Mouse (Mus musculus): ENCODE results near the gene Nek6. TPM values are rescaled to one million over a fixed set of nuclear protein-coding genes. Genes with fewer than 3 reads are reported as not detected.

The Nek6 gene
- total and polyA plus RNA-seq, 3 experiments: 3.7 to 5.4 TPM; not detected in 1

DNA sequence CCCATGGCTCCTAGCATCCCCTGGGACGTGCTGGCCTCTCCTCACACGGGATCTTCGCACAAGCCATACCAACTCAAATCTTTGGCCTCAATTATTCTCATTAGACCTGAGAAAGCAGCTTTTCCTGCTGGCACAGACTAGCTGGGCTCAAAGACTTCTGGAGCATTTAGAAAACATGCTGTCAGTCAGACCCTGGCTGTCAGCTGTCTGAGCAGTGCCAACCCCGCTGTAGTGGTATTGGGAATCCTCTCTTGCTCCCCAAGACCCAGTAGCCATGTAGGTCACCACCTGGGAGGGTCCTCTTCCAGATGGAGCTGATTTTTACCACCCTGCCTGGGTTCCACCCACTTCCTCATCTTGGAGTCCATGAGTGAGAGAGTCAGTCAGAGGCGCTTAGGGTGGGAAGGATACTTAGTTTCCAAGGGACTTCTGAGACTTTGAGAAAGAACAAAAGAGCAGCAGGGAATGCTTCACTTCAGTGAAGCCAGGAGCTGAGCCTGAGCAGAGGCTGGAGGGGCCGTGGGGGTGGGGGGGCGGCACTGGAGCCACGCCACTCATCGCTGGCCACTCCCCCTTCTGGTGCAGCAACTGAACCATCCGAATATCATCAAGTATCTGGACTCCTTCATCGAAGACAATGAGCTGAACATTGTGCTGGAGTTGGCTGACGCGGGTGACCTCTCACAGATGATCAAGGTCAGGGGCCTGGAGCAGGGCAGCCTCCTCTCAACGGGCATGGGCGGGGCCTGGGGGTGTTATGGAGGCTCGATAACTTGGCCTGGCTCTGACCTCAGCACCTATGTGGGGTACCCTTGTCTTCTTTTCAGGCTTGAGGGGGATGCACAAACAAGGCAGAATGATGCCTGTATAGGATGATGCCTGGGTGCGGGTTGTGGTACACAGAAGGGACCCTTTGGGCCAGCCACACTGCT is 49.1 kb downstream of the Nek6 start:
- Histone ChIP-seq H3K27me3 (ENCODE audit: control insufficient read depth in 1 of 2, insufficient read depth in 2 of 2, low read length in 2 of 2) (no peaks in the 10 kb centered on the region), H3K9ac (ENCODE audit: control insufficient read depth, low read depth, low read length, poor library complexity, severe bottlenecking) (no peak overlapping the region), H3K27ac (ENCODE audit: control insufficient read depth, low read depth, low read length) (no peak overlapping the region), H3K9me3 (replicated peaks; ENCODE audit: insufficient read depth, low read length) (no peaks in the 10 kb centered on the region), H3K4me3 (ENCODE audit: control insufficient read depth in 1 of 2, insufficient read depth in 1 of 2, low read depth in 2 of 2, low read length in 2 of 2) (no peak overlapping the region), H3K79me2 (ENCODE audit: control insufficient read depth, insufficient read depth, low read length, poor library complexity) (no peaks in the 10 kb centered on the region), H3K36me3 (ENCODE audit: control insufficient read depth in 1 of 2, insufficient read depth in 2 of 2, low read length in 2 of 2) (no peaks in the 10 kb centered on the region), H3K4me1 (ENCODE audit: control insufficient read depth in 1 of 2, insufficient read depth in 2 of 2, low read length in 2 of 2) (no peaks in the 10 kb centered on the region)
- no peak for DNase-seq (ENCODE audit: low read depth, low spot score)
- TF ChIP-seq HCFC1 (IDR thresholded peaks at IDR 0.05; ENCODE audit: low read depth, low read length): no peak
- TF ChIP-seq CHD1 (IDR thresholded peaks at IDR 0.05; ENCODE audit: low read depth, low read length): no peak
- TF ChIP-seq POLR2AphosphoS5 (IDR thresholded peaks at IDR 0.05; ENCODE audit: borderline replicate concordance, low read depth, low read length): no peak
- no peak for TF ChIP-seq MXI1 (IDR thresholded peaks at IDR 0.05; ENCODE audit: low read depth, low read length)
- no peak for TF ChIP-seq EP300 (IDR thresholded peaks at IDR 0.05; ENCODE audit: low read depth in 1 of 2, low read length in 2 of 2)
- no peak for TF ChIP-seq MYB (IDR thresholded peaks at IDR 0.05; ENCODE audit: low read depth, low read length)
- no peak for TF ChIP-seq ELF1 (IDR thresholded peaks at IDR 0.05; ENCODE audit: low read depth, low read length)

DNA sequence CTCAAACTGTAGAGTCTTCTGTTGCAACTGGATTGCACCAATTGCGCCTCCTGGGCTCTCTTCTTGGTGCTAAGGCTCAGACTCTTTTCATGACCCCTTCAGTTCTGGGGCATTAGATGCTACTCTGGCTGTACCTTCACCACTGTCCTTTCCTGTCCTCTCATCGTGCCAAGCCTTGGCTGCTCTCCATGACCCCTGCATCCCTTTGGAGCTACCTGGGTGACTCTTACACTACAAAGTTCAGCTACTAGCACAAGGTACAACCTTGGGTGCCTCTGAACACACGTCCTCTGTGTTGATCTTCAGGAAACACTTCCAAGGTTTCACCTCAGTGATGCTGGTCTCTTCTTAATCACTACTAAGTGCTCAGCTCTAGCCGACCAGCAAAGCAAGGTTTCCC is 51.2 kb downstream of the Nek6 start:
- Histone ChIP-seq H3K9ac (ENCODE audit: control insufficient read depth, low read depth, low read length, poor library complexity, severe bottlenecking) (no peak overlapping the region), H3K27ac (ENCODE audit: control insufficient read depth, low read depth, low read length) (no peak overlapping the region), H3K9me3 (replicated peaks; ENCODE audit: insufficient read depth, low read length) (no peaks in the 10 kb centered on the region), H3K4me1 (ENCODE audit: control insufficient read depth in 1 of 2, insufficient read depth in 2 of 2, low read length in 2 of 2) (no peaks in the 10 kb centered on the region), H3K27me3 (ENCODE audit: control insufficient read depth in 1 of 2, insufficient read depth in 2 of 2, low read length in 2 of 2) (no peaks in the 10 kb centered on the region), H3K4me3 (ENCODE audit: control insufficient read depth in 1 of 2, insufficient read depth in 1 of 2, low read depth in 2 of 2, low read length in 2 of 2) (no peak overlapping the region), H3K36me3 (ENCODE audit: control insufficient read depth in 1 of 2, insufficient read depth in 2 of 2, low read length in 2 of 2) (no peaks in the 10 kb centered on the region), H3K79me2 (ENCODE audit: control insufficient read depth, insufficient read depth, low read length, poor library complexity) (no peaks in the 10 kb centered on the region)
- no peak for DNase-seq (ENCODE audit: low read depth, low spot score)
- TF ChIP-seq NELFE (IDR thresholded peaks at IDR 0.05; ENCODE audit: low read depth, low read length) (no peak), USF1 (IDR thresholded peaks at IDR 0.05; ENCODE audit: low read depth, low read length) (no peak), RCOR1 (IDR thresholded peaks at IDR 0.05; ENCODE audit: low read depth, low read length) (no peak), CHD2 (IDR thresholded peaks at IDR 0.05; ENCODE audit: low read length) (no peak), E2F4 (IDR thresholded peaks at IDR 0.05; ENCODE audit: borderline replicate concordance, low read depth, low read length) (no peak), GATA1 (IDR thresholded peaks at IDR 0.05; ENCODE audit: low read depth, low read length) (no peak), POLR2AphosphoS5 (IDR thresholded peaks at IDR 0.05; ENCODE audit: borderline replicate concordance, low read depth, low read length) (no peak)

Measured in MEL (cell line).